Mouse (Mus musculus): Measurements from ENCODE around the gene Chchd6. TPM values are rescaled to one million over a fixed set of nuclear protein-coding genes. Genes with fewer than 3 reads are reported as not detected.

Chchd6 gene
- 63.0 and 64.9 TPM in 2 replicates for polyA plus RNA-seq (2014; fragmentation: Nextera tagmentation; extraction: Ambion mirVana)

DNA sequence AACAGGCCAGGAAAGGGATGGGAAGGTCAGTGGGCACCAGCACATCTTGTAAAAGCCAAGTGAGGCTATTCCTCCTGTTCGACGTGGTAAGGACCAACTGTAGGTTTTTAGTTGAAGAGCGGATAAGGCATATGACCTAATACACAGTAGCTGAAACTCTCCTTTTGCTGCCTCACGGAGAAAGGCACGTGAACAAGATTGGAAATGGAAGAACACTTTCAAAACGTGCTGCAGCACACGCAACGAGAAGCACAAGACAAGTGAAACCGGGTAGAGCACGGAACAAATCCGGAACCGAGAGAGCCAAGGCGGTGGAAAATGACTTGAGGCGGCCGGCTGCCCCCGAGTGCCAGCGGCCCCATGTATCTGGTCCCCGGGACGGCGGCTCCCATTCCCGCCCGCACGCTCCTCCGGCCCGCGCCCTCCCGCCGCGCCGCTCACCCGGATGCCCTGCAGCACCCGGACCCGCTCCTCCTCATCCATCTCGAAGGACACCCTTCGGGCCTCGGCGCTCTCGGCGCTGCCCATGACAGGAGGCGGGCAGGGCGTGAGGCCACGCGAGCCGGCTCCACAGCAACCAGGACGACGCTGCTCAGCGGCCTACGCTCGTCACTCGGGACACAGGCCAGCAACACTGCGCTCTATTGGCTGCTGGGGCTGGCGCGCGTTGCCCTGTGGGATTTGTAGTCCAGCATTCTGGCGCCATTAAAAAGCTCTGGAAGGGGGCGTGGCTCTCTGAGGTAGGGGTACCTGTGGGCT lies at the start of gene Chchd6:
Gene Chchd6 (minus strand): TSS at position 635 of the 759 bp plus-strand sequence.
- DNase-seq (ENCODE audit: low spot score) = peak; percentile 96
- Histone ChIP-seq H3K4me1 (ENCODE audit: control insufficient read depth, insufficient read depth, low read length) (no peaks in the 10 kb centered on the region; the same call in 1 of the 2 replicates), H3K4me3 (ENCODE audit: low read depth, low read length) (peak within 1 kb of the TSS; percentile 68), H3K9me3 (replicated peaks; ENCODE audit: control insufficient read depth, low read length) (no peaks in the 10 kb centered on the region), H3K36me3 (replicated peaks; ENCODE audit: control insufficient read depth, insufficient read depth, low read depth, low read length) (no peaks in the 10 kb centered on the region), H3K27me3 (ENCODE audit: control insufficient read depth, insufficient read depth, low read length) (no peaks in the 10 kb centered on the region), H3K27ac (replicated peaks; ENCODE audit: low read depth, low read length) (no peak within 1 kb of the TSS), H3K4me2 (ENCODE audit: low read depth, low read length) (peak within 1 kb of the TSS; percentile 81), H3K9ac (replicated peaks; ENCODE audit: low read length) (peak within 1 kb of the TSS; percentile 73)
- under 1% methylated on average over 55 of the region's 56 CpGs for WGBS
- ATAC-seq (replicated peaks; ENCODE audit: insufficient number of reproducible peaks, low FRiP score, low TSS enrichment, low read depth) = peak; percentile 100

DNA sequence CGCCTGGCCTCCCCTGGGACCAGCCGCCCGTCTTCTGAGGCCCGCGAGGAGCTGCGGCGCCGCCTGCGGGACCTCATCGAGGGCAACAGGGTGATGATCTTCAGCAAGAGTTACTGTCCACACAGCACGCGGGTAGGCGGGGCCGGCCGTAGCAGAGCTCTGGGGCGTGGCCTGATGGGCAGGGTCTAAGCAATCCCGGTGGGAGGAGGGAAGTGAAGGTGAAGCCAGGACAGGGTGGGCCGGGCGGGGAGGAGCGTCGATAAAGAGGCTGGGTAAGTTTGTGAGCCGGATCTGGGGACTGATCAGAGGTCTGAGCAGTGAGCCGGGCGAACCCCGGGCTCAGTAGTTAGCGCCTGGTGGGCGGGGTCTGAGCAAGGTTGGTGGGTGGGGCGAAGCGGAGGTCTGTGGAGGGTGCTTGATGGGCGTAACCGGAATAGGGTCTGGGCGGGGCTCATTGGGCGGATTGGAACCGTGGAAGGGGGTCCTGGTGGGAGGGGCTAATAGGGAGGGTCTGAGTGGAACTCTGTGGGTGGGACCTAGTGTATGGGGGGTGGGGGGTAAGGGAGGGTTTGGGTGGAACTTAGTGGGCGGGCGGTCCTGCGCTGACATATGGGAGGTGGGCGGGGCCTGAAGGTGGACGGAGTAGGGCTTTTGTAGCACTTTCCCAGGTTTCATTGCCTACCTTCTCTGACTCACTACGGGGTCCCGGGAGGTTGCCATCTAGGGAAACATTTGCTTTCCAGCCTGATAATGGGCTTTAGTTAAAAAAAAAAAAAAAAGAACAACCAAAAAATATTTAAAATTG lies 49.0 kb upstream of the Chchd6 start:
- Histone ChIP-seq H3K9me3 (replicated peaks; ENCODE audit: control insufficient read depth, low read length) (no peaks in the 10 kb centered on the region), H3K36me3 (replicated peaks; ENCODE audit: control insufficient read depth, insufficient read depth, low read depth, low read length) (no peaks in the 10 kb centered on the region), H3K4me3 (ENCODE audit: low read depth, low read length) (peak overlapping the region; percentile 67), H3K9ac (replicated peaks; ENCODE audit: low read length) (peak overlapping the region; percentile 60), H3K27me3 (ENCODE audit: control insufficient read depth, insufficient read depth, low read length) (no peaks in the 10 kb centered on the region), H3K4me1 (ENCODE audit: control insufficient read depth, insufficient read depth, low read length) (no peaks in the 10 kb centered on the region), H3K4me2 (ENCODE audit: low read depth, low read length) (peak overlapping the region; percentile 85), H3K27ac (replicated peaks; ENCODE audit: low read depth, low read length) (peak overlapping the region; percentile 56)
- WGBS = under 1% methylated on average over 39 of the region's 41 CpGs
- peak; percentile 92 for DNase-seq (ENCODE audit: low spot score)
- peak; percentile 92 for ATAC-seq (replicated peaks; ENCODE audit: insufficient number of reproducible peaks, low FRiP score, low TSS enrichment, low read depth)

DNA sequence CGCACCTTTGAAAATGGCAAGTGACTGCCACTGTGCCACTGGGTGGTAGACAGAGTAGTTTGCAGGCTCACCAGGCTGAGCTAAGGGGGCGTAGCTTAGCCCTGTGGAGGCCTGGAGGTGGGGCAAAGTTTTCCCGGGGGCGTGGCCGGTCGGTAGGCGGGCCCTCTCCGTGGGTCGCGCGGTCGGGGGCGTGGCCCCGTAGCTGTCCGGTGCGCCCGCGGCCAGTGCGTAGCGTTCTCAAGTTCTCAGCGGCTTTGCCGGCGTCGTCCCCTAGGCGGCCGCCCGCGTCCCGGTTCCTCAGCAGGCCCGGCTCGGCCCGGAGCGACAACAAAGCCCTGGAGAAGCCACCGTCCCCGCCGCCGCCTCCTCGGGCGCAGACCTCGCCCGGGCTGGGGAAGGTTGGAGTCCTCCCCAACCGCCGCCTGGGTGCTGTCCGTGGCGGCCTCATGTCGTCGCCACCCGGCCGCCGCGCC lies 48.4 kb upstream of the Chchd6 start, which contains the start of gene Txnrd3:
Gene Txnrd3 (plus strand): TSS at position 191 of the 473 bp plus-strand sequence.
- Histone ChIP-seq H3K27me3 (ENCODE audit: control insufficient read depth, insufficient read depth, low read length) (no peaks in the 10 kb centered on the region), H3K4me1 (ENCODE audit: control insufficient read depth, insufficient read depth, low read length) (no peaks in the 10 kb centered on the region), H3K9me3 (replicated peaks; ENCODE audit: control insufficient read depth, low read length) (no peaks in the 10 kb centered on the region), H3K36me3 (replicated peaks; ENCODE audit: control insufficient read depth, insufficient read depth, low read depth, low read length) (no peaks in the 10 kb centered on the region), H3K27ac (replicated peaks; ENCODE audit: low read depth, low read length) (peak within 1 kb of the TSS; percentile 56), H3K4me2 (ENCODE audit: low read depth, low read length) (peak within 1 kb of the TSS; percentile 85), H3K4me3 (ENCODE audit: low read depth, low read length) (peak within 1 kb of the TSS; percentile 67), H3K9ac (replicated peaks; ENCODE audit: low read length) (peak within 1 kb of the TSS; percentile 60)
- WGBS = under 1% methylated on average over 50 of the region's 51 CpGs
- DNase-seq (ENCODE audit: low spot score) (peak; percentile 91), ATAC-seq (replicated peaks; ENCODE audit: insufficient number of reproducible peaks, low FRiP score, low TSS enrichment, low read depth) (peak; percentile 82)

DNA sequence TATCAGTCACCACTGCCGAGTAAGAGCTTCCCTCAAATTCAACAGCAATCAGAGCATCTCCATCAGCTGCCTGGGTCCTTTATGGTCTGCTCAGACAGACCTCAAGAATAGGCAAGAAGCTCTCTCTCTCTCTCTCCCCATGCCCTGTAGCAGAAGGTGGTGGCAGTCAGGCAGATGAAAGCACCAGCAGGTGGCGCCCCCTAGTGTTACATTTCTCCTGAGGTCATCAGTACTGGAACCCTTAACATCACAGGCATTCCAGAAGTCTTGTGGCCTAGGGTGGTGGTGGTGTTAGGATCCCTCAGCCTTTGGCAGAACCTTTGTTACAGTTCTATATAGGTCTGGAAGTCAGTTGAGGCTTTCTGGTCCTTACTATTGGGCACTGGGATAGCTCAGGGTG lies 43.6 kb upstream of the Chchd6 start:
- DNase-seq (ENCODE audit: low spot score) (peak; percentile 41), ATAC-seq (replicated peaks; ENCODE audit: insufficient number of reproducible peaks, low FRiP score, low TSS enrichment, low read depth) (no peak)
- Histone ChIP-seq H3K27ac (replicated peaks; ENCODE audit: low read depth, low read length) (no peak overlapping the region), H3K9me3 (replicated peaks; ENCODE audit: control insufficient read depth, low read length) (no peaks in the 10 kb centered on the region), H3K36me3 (replicated peaks; ENCODE audit: control insufficient read depth, insufficient read depth, low read depth, low read length) (no peaks in the 10 kb centered on the region), H3K9ac (replicated peaks; ENCODE audit: low read length) (no peak overlapping the region), H3K4me3 (ENCODE audit: low read depth, low read length) (no peak overlapping the region), H3K4me2 (ENCODE audit: low read depth, low read length) (no peak overlapping the region), H3K4me1 (ENCODE audit: control insufficient read depth, insufficient read depth, low read length) (no peaks in the 10 kb centered on the region), H3K27me3 (ENCODE audit: control insufficient read depth, insufficient read depth, low read length) (no peaks in the 10 kb centered on the region)
- WGBS = 35% methylated on average over 2 of the region's 2 CpGs

DNA sequence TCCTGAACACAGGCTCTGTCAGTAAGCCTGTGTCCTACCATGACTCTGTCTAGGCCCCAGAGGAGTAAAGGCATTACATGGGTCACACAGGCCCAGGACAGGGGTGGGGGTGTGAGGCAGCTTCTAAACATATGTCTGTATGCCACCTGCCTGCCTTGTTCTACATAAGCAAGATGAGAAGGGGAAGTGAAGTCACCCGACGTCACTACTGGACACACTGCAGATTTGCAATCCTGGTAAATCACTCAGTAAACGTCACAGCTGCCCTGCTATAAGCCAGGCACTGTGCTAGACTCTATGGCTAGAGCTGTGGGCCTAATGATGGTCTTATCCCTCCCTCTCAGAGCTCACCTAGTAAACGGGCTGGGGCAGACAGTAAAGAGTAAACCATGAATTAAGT lies 42.5 kb upstream of the Chchd6 start:
- H3K27ac ChIP-seq (replicated peaks; ENCODE audit: low read depth, low read length) = no peak overlapping the region
- H3K4me3 ChIP-seq (ENCODE audit: low read depth, low read length) = no peak overlapping the region
- DNase-seq (ENCODE audit: low spot score) (no peak), ATAC-seq (replicated peaks; ENCODE audit: insufficient number of reproducible peaks, low FRiP score, low TSS enrichment, low read depth) (no peak)
- WGBS = 79% methylated on average over 4 of the region's 4 CpGs
- H3K4me1 ChIP-seq (ENCODE audit: control insufficient read depth, insufficient read depth, low read length) = no peaks in the 10 kb centered on the region
- no peaks in the 10 kb centered on the region for H3K27me3 ChIP-seq (ENCODE audit: control insufficient read depth, insufficient read depth, low read length)
- no peaks in the 10 kb centered on the region for H3K36me3 ChIP-seq (replicated peaks; ENCODE audit: control insufficient read depth, insufficient read depth, low read depth, low read length)
- H3K4me2 ChIP-seq (ENCODE audit: low read depth, low read length) = no peak overlapping the region
- H3K9me3 ChIP-seq (replicated peaks; ENCODE audit: control insufficient read depth, low read length) = no peaks in the 10 kb centered on the region
- H3K9ac ChIP-seq (replicated peaks; ENCODE audit: low read length) = no peak overlapping the region

DNA sequence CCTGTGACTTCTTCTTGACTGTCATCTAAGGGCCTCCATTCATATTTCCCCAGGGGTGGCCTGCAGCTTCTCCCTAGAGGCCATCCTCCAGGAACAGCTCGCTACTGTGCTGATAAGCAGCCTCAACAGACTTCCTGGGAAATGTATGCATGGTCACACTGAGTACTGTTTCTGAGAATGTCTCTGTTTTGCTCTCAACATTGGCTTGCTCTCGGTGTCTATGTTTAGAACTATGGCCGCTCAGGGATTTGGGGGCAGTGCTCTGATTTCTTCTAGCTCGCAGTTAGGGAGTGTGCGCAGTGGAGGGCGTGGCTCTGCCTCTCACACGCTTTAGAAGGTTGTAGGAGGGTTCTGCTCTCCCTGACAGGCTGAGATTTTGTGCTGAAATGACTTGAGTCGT lies 38.9 kb upstream of the Chchd6 start:
- H3K9ac ChIP-seq (replicated peaks; ENCODE audit: low read length) = no peak overlapping the region
- H3K36me3 ChIP-seq (replicated peaks; ENCODE audit: control insufficient read depth, insufficient read depth, low read depth, low read length) = no peaks in the 10 kb centered on the region
- no peak for DNase-seq (ENCODE audit: low spot score)
- no peaks in the 10 kb centered on the region for H3K4me1 ChIP-seq (ENCODE audit: control insufficient read depth, insufficient read depth, low read length)
- ATAC-seq (replicated peaks; ENCODE audit: insufficient number of reproducible peaks, low FRiP score, low TSS enrichment, low read depth) = no peak
- WGBS = 44% methylated on average over 8 of the region's 8 CpGs
- no peak overlapping the region for H3K4me2 ChIP-seq (ENCODE audit: low read depth, low read length)
- H3K27ac ChIP-seq (replicated peaks; ENCODE audit: low read depth, low read length) = no peak overlapping the region
- H3K4me3 ChIP-seq (ENCODE audit: low read depth, low read length) = no peak overlapping the region
- H3K9me3 ChIP-seq (replicated peaks; ENCODE audit: control insufficient read depth, low read length) = no peaks in the 10 kb centered on the region
- H3K27me3 ChIP-seq (ENCODE audit: control insufficient read depth, insufficient read depth, low read length) = no peaks in the 10 kb centered on the region

DNA sequence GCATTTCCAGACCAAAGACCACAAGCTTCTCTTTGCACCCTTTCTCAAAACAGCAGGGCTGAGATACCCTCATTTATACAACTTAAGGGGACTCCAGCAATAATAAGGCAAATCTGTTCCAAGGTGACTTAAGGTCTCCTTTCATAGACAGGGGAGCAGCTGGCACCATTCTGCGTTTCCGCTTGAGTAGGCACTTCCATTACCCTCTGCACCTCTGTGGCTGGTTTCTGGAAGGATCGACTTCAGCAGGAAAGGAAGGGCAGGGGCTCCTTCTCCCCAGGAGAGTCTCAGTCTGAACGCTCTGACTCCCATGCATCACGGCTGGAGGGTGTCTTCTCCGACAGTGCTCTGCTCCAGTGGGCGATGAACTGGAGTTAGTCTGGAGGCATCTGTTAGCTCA lies 37.7 kb upstream of the Chchd6 start:
- Histone ChIP-seq H3K36me3 (replicated peaks; ENCODE audit: control insufficient read depth, insufficient read depth, low read depth, low read length) (no peaks in the 10 kb centered on the region), H3K27me3 (ENCODE audit: control insufficient read depth, insufficient read depth, low read length) (no peaks in the 10 kb centered on the region), H3K9me3 (replicated peaks; ENCODE audit: control insufficient read depth, low read length) (no peaks in the 10 kb centered on the region), H3K4me2 (ENCODE audit: low read depth, low read length) (no peak overlapping the region), H3K4me3 (ENCODE audit: low read depth, low read length) (no peak overlapping the region), H3K9ac (replicated peaks; ENCODE audit: low read length) (no peak overlapping the region), H3K27ac (replicated peaks; ENCODE audit: low read depth, low read length) (no peak overlapping the region), H3K4me1 (ENCODE audit: control insufficient read depth, insufficient read depth, low read length) (no peaks in the 10 kb centered on the region)
- DNase-seq (ENCODE audit: low spot score) (no peak), ATAC-seq (replicated peaks; ENCODE audit: insufficient number of reproducible peaks, low FRiP score, low TSS enrichment, low read depth) (no peak)
- 76% methylated on average over 7 of the region's 7 CpGs for WGBS
